Mouse (Mus musculus) midbrain, embryonic 12.5 days (tissue): ENCODE measurements around the gene Cdiptos. TPM values are rescaled to one million over a fixed set of nuclear protein-coding genes. Genes with fewer than 3 reads are reported as not detected.

Experiments used
- ATAC-seq: fragments of 200-750 bp; cut with Nextera tagmentation; 2 replicates; pipeline ENCODE4 v1.8.0; 2017; ENCODE audit warnings: low read depth, moderate TSS enrichment, moderate library complexity; ENCODE audit not compliant: low FRiP score
- H3K27ac ChIP-seq: fragments of 300-500 bp; sonication (generic); replicated peaks from 2 replicates; pipeline ENCODE4 v1.5.1; 2016; ENCODE audit warnings: mild to moderate bottlenecking
- H3K27me3 ChIP-seq: fragments of 300-500 bp; sonication (generic); 2 replicates; pipeline ENCODE4 v1.6.1; 2016; ENCODE audit warnings: mild to moderate bottlenecking
- H3K36me3 ChIP-seq: fragments of 300-500 bp; sonication (generic); 2 replicates; pipeline ENCODE4 v1.6.1; 2016
- H3K4me1 ChIP-seq: fragments of 300-500 bp; sonication (generic); 2 replicates; pipeline ENCODE4 v1.6.1; 2016
- H3K4me2 ChIP-seq: fragments of 300-500 bp; sonication (generic); replicated peaks from 2 replicates; pipeline ENCODE4 v1.6.1; 2016; ENCODE audit warnings: mild to moderate bottlenecking, moderate library complexity
- H3K4me3 ChIP-seq: fragments of 300-500 bp; sonication (generic); 2 replicates; pipeline ENCODE4 v1.5.1; 2016; ENCODE audit warnings: mild to moderate bottlenecking
- H3K9ac ChIP-seq: fragments of 300-500 bp; sonication (generic); replicated peaks from 2 replicates; pipeline ENCODE4 v1.6.1; 2016; ENCODE audit warnings: mild to moderate bottlenecking, moderate library complexity
- H3K9me3 ChIP-seq: fragments of 300-500 bp; sonication (generic); 2 replicates; pipeline ENCODE4 v1.6.1; 2016; ENCODE audit warnings: mild to moderate bottlenecking
- WGBS: fragments of 180-500 bp; shearing (Covaris S2); methylation state at CpG from one replicate; pipeline ENCODE4 v1.1.7; 2016; 5-methylcytosine and 5-hydroxymethylcytosine counted together
- polyA plus RNA-seq: library from polyadenylated mRNA; unstranded; fragments of >200 nt; fragmentation: Nextera tagmentation; extraction: Ambion mirVana; gene quantifications from 2 replicates; pipeline ENCODE4 v1.2.1, GENCODE M21; 2016

Cdiptos gene
- polyA plus RNA-seq, 1 experiment from 2014 or later: 1.0 TPM

DNA sequence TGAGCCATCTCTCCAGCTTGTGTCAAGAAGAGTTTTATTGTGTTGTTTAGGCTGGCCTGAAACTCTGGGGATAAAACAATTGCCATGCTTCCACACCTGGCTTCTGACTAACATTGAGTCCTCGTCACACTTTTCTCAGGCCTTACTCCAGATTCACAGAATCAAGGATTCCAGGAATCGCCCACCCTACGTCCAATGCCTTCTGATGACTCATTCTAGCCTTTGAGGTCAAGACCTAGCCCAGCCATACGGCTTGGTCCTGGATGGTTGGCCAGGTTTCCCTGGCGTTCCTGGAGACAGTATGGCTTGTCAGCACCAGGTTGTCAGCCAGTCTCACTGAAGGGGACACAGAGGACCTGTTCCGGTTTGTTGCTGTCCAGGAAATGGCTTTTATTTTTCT, 36.5 kb upstream of the Cdiptos start:
- H3K36me3 ChIP-seq: peaks cover 43% of the 10 kb centered on the region
- no peak for ATAC-seq
- no peaks in the 10 kb centered on the region for H3K9me3 ChIP-seq
- 92% methylated on average over 6 of the region's 6 CpGs for WGBS
- H3K27ac ChIP-seq: no peak overlapping the region
- no peaks in the 10 kb centered on the region for H3K27me3 ChIP-seq
- peaks cover 32% of the 10 kb centered on the region for H3K4me1 ChIP-seq
- no peak overlapping the region for H3K9ac ChIP-seq
- H3K4me3 ChIP-seq: no peak overlapping the region
- H3K4me2 ChIP-seq: no peak overlapping the region

DNA sequence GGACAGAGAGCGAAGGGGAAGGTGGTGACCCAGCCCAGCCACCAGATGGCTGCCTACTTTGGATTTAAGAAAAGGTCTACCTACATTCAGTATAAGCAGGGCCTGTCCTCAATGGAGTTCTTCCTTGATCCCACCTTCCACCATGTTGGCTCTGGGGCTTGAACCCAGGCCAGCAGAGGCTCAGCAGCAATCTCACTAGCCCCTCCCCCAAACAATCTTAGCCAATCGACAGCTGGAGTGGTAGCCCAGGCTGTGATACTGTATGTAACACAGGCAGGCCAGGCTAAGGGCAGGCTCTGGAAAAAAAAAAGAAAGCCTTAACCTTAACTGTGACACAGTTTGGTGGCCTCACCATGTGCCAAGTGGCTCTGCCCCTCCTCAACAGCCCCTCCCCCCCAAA, 35.8 kb upstream of the Cdiptos start:
- Histone ChIP-seq H3K9me3 (no peaks in the 10 kb centered on the region), H3K9ac (no peak overlapping the region), H3K4me2 (no peak overlapping the region), H3K36me3 (peaks cover 43% of the 10 kb centered on the region), H3K4me3 (no peak overlapping the region), H3K4me1 (peaks cover 32% of the 10 kb centered on the region), H3K27ac (no peak overlapping the region), H3K27me3 (no peaks in the 10 kb centered on the region)
- 72% methylated on average over 2 of the region's 2 CpGs for whole genome bisulfite sequencing
- ATAC-seq: no peak

DNA sequence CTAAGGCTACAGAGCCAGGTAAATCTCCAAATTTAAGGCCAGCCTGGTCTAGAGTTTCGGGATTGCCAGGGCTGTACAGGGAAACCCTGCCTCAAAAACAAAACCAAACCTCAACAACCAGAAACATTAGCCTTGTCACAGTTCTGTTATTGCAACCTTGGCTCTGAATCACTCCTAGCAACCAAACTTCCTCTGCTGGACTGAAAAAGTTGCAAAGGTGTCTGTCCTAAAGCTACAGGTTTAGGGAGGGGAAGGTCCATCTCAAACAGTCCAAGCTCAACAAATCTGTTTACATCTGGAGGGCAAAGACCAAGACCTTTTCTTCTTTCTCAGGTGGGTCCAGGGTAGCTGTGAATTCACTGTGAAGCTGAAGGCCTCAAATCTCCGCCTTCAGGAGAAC, 35.2 kb upstream of the Cdiptos start:
- peaks cover 43% of the 10 kb centered on the region for H3K36me3 ChIP-seq
- 96% methylated on average over 2 of the region's 2 CpGs for WGBS
- no peak overlapping the region for H3K4me3 ChIP-seq
- H3K9me3 ChIP-seq: no peaks in the 10 kb centered on the region
- peaks cover 31% of the 10 kb centered on the region for H3K4me1 ChIP-seq
- no peak overlapping the region for H3K4me2 ChIP-seq
- H3K27me3 ChIP-seq: no peaks in the 10 kb centered on the region
- no peak overlapping the region; the same call in 1 of the 2 replicates for H3K27ac ChIP-seq
- ATAC-seq: no peak
- H3K9ac ChIP-seq: no peak overlapping the region

DNA sequence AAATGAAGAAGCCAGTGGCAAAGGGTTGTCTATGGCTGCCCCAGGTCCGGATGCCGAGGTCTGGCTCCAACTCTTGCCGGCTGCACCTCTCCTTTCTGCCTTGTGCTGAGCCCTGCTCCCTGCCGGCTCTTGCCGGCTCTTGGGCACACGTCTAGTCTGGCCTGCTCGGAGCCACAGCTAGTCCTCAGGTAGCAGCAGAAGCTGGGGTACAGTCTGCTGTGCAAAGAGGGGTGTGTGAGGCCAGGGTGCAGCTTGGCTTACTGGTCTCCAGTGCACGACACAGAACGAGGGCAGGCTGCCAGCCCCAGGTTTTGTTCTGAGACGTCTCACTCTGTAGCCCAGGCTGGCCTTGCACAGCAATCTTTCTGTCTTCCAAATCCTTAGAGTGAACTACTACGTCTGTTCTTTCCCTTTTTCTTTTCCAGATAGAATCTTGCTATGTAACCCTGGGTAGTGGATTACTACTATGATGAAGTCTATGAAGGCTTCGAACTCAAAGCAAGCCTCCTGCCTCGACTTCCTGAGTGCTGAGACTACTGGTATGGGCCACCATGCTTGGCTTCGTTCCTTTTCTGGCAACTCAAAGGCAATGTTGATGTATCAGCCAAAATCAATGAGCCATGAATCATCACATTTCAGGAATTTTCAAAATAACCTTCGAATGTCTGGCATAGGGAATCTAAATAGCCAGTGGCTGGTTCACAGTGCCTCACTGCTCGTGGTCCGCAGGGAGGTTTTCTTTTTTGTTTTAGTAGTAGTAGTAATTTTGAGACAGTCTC, 33.6 kb upstream of the Cdiptos start:
- no peak for ATAC-seq
- Histone ChIP-seq H3K9ac (no peak overlapping the region), H3K4me2 (no peak overlapping the region), H3K9me3 (no peaks in the 10 kb centered on the region), H3K4me3 (no peak overlapping the region), H3K36me3 (peaks cover 31% of the 10 kb centered on the region), H3K4me1 (peaks cover 15% of the 10 kb centered on the region; the same call in 1 of the 2 replicates), H3K27me3 (no peaks in the 10 kb centered on the region), H3K27ac (peak overlapping the region; percentile 58; the same call in 1 of the 2 replicates)
- 86% methylated on average over 17 of the region's 17 CpGs for WGBS

DNA sequence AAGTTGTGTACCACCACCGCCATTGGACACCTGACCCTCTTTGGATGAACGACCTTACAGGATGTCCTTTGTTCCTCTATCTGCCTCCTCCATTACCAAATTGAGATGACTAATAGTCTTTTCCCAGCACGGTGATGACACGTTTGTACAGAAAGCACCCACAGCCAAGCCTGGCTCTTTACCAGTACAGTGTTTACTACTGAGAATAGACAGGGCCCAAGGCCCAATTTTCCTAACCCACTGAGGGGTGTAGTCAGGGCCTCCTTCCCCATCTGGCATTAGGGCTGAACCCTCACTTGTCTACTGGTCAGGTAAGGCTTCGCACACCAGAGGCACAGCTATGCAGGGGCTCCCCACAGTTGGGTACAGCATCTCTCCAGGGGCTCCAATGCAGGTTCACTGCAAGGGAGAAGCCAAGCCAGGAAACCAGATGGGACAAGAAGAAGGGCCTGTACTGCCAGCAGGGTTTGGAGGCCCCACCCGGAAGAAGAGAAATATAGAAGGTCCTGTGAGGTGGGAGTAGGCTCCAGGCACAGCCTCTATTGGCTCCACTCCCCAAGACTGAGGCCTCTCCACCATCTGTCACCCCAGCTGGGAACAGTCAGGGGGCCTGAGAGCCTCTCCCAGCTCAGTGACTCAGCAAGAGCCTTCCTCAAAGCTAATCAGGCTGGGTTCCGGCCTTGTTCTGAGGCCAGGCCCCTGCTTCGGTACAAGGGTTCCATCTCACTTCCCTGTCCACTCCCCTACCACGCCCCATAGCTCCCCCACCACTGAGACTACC, 32.5 kb upstream of the Cdiptos start:
- no peaks in the 10 kb centered on the region for H3K9me3 ChIP-seq

DNA sequence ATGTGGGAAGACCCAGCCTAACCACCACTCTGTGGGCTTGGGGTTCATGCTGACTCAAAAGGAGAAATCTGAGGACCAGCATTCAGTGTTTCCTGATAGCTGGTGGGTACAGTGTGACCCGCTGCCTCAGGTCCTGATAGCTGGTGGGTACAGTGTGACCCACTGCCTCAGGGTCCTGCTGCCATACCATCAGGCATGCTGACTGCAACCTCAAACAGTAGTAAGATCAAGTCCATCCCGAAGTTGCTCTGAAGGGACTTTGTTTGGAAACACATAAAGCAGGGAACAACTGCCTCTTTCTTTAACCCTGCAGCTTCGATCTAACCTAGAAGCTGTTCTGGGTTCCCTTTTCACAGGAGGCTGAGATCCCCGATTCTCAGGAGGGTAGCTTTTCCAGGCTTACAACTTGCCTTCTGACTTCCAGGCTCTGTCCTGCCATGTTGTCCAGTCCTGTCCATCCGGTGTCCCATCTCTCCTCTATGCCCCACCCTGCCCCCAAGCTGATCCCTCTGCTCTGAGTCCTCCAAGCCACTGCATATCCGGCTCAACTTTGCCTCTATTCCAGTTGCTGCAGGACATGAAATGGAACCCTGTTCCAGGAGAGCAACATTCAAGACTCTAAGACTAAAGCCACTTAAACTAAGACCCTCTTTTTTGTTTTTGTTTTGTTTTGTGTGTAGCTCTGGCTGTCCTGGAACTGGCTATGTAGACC, 31.6 kb upstream of the Cdiptos start:
- 79% methylated on average over 6 of the region's 6 CpGs for WGBS
- Histone ChIP-seq H3K36me3 (peaks cover 12% of the 10 kb centered on the region), H3K27me3 (no peaks in the 10 kb centered on the region), H3K9ac (no peak overlapping the region; the same call in 1 of the 2 replicates), H3K4me2 (no peak overlapping the region), H3K9me3 (no peaks in the 10 kb centered on the region), H3K4me1 (peaks cover 10% of the 10 kb centered on the region; the same call in 1 of the 2 replicates), H3K4me3 (no peak overlapping the region), H3K27ac (no peak overlapping the region)
- no peak for ATAC-seq

More for the DNA sequence above, 32.5 kb upstream of the Cdiptos start:
- Histone ChIP-seq H3K9ac (no peak overlapping the region; the same call in 1 of the 2 replicates), H3K4me1 (peaks cover 10% of the 10 kb centered on the region; the same call in 1 of the 2 replicates), H3K27ac (peak overlapping the region; percentile 58), H3K4me3 (no peak overlapping the region), H3K4me2 (no peak overlapping the region), H3K36me3 (peaks cover 21% of the 10 kb centered on the region), H3K27me3 (no peaks in the 10 kb centered on the region)
- peak; percentile 70; the same call in 1 of the 2 replicates for ATAC-seq
- 68% methylated on average over 9 of the region's 9 CpGs for WGBS

DNA sequence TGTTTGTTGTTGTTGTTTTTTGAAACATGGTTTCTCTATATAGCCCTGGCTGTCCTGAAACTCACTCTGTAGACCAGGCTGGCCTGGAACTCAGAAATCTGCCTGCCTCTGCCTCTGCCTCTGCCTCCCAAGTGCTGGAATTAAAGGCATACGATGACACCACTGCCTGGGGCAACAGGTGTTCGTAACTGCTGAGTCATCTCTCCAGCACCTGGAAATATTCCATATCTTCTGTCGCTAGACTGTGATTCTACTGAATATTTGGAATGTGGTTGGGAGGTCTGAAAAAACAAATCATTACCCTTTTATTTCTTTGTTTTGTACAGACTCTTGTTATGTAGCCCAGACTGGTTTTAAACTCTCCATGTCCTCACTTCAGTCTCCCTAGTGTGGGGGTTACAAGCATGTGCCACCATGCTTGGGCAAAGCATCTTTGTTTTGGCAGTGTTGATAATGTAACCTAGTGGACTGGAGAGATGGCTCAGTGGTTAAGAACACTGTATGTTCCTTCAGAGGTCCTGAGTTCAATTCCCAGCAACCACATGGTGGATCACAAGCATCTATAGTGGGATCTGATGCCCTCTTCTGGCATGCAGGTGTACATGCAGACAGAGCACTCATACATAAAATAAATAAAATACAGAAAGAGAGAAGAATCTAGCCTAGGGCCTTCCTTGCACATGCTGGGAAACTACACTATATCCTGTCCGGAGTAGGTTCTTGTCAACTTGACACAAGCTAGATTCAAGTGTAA, 28.4 kb upstream of the Cdiptos start:
- Histone ChIP-seq H3K27ac (no peak overlapping the region), H3K9me3 (no peaks in the 10 kb centered on the region), H3K36me3 (no peaks in the 10 kb centered on the region), H3K27me3 (no peaks in the 10 kb centered on the region), H3K4me3 (no peak overlapping the region), H3K9ac (no peak overlapping the region), H3K4me1 (peaks cover 6% of the 10 kb centered on the region; the same call in 1 of the 2 replicates), H3K4me2 (no peak overlapping the region)
- WGBS: 87% methylated on average over 4 of the region's 4 CpGs
- ATAC-seq: no peak

DNA sequence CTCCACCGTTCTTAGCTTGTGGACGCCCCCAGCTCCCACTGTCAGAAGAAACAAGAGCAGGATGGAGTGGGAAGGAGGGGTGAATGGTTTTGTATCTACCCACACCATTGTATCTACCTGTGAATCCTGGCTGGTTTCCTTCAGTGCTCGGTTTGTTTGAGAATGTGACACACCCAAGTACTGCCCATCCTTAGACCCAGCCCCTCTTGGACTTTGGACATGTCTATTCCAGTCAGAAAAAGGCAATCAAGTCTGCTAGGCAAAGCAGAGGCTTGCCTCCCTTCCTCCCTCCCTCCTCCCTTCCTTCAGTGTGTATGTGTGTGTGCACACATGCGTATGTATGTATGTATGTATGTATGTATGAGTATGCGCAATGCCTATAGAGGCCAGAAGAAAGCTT, 27.7 kb upstream of the Cdiptos start:
- no peak for ATAC-seq
- H3K36me3 ChIP-seq: no peaks in the 10 kb centered on the region
- no peak overlapping the region for H3K27ac ChIP-seq
- no peaks in the 10 kb centered on the region for H3K9me3 ChIP-seq
- H3K4me1 ChIP-seq: peaks cover 4% of the 10 kb centered on the region; the same call in 1 of the 2 replicates
- H3K9ac ChIP-seq: no peak overlapping the region
- no peak overlapping the region for H3K4me2 ChIP-seq
- H3K27me3 ChIP-seq: no peaks in the 10 kb centered on the region
- 91% methylated on average over 5 of the region's 5 CpGs for WGBS
- H3K4me3 ChIP-seq: no peak overlapping the region

DNA sequence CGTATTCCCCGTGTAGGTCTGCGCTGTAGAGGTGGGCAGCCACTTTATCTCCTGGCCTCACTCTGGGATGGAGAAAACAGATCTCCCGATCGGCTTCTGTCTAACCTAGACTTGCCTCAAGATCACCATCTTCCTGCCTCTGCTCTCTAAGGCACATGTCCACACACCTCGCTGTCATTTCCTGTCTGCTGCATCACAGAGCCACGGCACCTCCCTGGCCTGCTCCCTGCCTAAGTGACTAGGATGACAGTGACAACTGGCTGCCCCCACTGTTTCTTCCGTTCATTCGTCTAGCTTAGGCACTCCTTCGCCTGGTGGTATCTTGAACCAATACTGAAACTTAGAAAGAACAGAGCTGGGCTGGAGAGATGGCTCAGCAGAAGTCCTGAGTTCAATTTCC, 23.7 kb upstream of the Cdiptos start:
- H3K4me2 ChIP-seq: no peak overlapping the region
- 82% methylated on average over 10 of the region's 10 CpGs for WGBS
- H3K27ac ChIP-seq: no peak overlapping the region
- no peaks in the 10 kb centered on the region for H3K9me3 ChIP-seq
- no peak overlapping the region for H3K9ac ChIP-seq
- no peaks in the 10 kb centered on the region for H3K27me3 ChIP-seq
- H3K36me3 ChIP-seq: no peaks in the 10 kb centered on the region
- H3K4me3 ChIP-seq: no peak overlapping the region
- H3K4me1 ChIP-seq: no peaks in the 10 kb centered on the region
- no peak for ATAC-seq

DNA sequence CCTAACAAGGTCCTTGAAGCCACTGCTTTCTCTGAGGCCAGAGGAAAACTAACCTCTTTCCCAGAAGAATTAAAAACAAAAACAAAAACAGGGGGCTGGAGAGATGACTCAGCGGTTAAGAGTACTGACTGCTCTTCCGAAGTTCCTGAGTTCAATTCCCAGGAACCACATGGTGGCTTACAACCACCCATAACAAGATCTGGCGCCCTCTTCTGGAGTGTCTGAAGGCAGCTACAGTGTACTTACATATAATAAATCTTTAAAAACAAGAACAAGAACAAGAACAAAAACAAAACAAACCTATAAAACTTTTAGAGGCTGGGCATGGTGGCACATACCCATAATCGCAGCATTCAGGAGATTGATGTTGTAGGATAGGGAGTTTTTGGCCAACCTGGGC, 20.6 kb upstream of the Cdiptos start:
- H3K36me3 ChIP-seq: no peaks in the 10 kb centered on the region
- H3K4me3 ChIP-seq: no peak overlapping the region
- H3K4me2 ChIP-seq: no peak overlapping the region
- H3K27ac ChIP-seq: no peak overlapping the region
- WGBS: 81% methylated on average over 4 of the region's 4 CpGs
- no peaks in the 10 kb centered on the region for H3K9me3 ChIP-seq
- no peak overlapping the region for H3K9ac ChIP-seq
- peaks cover 4% of the 10 kb centered on the region; the same call in 1 of the 2 replicates for H3K27me3 ChIP-seq
- no peak for ATAC-seq
- H3K4me1 ChIP-seq: no peaks in the 10 kb centered on the region

DNA sequence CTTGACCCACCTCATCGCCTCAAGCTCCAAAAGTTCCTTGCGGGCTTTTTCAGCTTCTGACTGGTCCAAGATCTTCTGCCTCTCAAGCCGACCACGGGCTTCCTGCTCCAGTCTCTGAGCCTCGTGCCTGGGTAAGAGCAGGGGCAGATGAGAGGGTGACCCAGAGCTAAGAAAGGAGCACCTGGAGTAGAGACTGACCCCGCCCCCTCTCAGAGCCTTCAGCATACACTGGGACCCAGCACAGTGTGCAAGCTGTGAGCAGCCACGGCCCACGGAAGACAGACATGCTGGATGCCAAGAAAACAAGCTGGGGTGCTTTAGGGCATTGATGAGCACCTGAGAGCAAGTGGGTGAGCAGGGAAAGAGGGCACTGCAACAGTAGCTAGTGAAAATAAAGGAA, 12.9 kb upstream of the Cdiptos start:
- H3K27me3 ChIP-seq: peaks cover 4% of the 10 kb centered on the region; the same call in 1 of the 2 replicates
- no peaks in the 10 kb centered on the region for H3K36me3 ChIP-seq
- 72% methylated on average over 8 of the region's 8 CpGs for WGBS
- H3K4me1 ChIP-seq: no peaks in the 10 kb centered on the region
- H3K9ac ChIP-seq: no peak overlapping the region; the same call in 1 of the 2 replicates
- no peak overlapping the region for H3K4me2 ChIP-seq
- no peak overlapping the region for H3K4me3 ChIP-seq
- H3K9me3 ChIP-seq: no peaks in the 10 kb centered on the region
- H3K27ac ChIP-seq: no peak overlapping the region
- ATAC-seq: no peak
